Mouse (Mus musculus) heart, embryonic 14.5 days (tissue): ENCODE measurements around the gene Ckap2l. TPM values are rescaled to one million over a fixed set of nuclear protein-coding genes. Genes with fewer than 3 reads are reported as not detected.

Experiments
- ATAC-seq: fragments of 200-750 bp; cut with Nextera tagmentation; 2 replicates; pipeline ENCODE4 v1.8.0; 2017; ENCODE audit warnings: low read depth, moderate TSS enrichment; ENCODE audit not compliant: insufficient number of reproducible peaks, insufficient read depth, low FRiP score
- H3K27ac ChIP-seq, 2 experiments: fragments of 200-500 bp in 1 of 2; fragments of 300-500 bp in 1 of 2; sonication (generic) in 1 of 2; replicated peaks in 1 of 2; 2 replicates each; pipeline ENCODE4 v1.5.1; 2012 to 2014; ENCODE audit warnings: low read depth in 2 of 2, low read length in 2 of 2, control low read depth in 1 of 2, mild to moderate bottlenecking in 1 of 2, mixed read lengths in 1 of 2; ENCODE audit not compliant: control insufficient read depth in 1 of 2, insufficient read depth in 1 of 2
- H3K27me3 ChIP-seq: fragments of 300-500 bp; sonication (generic); 2 replicates; pipeline ENCODE4 v1.6.1; 2014; ENCODE audit warnings: mild to moderate bottlenecking, low read length, control low read depth; ENCODE audit not compliant: control insufficient read depth, insufficient read depth
- H3K36me3 ChIP-seq: fragments of 300-500 bp; sonication (generic); 2 replicates; pipeline ENCODE4 v1.6.1; 2014; ENCODE audit warnings: mild to moderate bottlenecking, control low read depth, low read length, mixed read lengths; ENCODE audit not compliant: control insufficient read depth, insufficient read depth
- H3K4me1 ChIP-seq, 2 experiments: fragments of 200-500 bp in 1 of 2; fragments of 300-500 bp in 1 of 2; sonication (generic) in 1 of 2; 2 replicates each; pipeline ENCODE4 v1.6.1; 2012 to 2014; ENCODE audit warnings: low read length in 2 of 2, control low read depth in 1 of 2, mixed read lengths in 1 of 2; ENCODE audit not compliant: control insufficient read depth in 2 of 2, insufficient read depth in 2 of 2
- H3K4me2 ChIP-seq: fragments of 300-500 bp; sonication (generic); 2 replicates; pipeline ENCODE4 v1.6.1; 2014; ENCODE audit warnings: mild to moderate bottlenecking, low read length
- H3K4me3 ChIP-seq, 2 experiments: fragments of 200-500 bp in 1 of 2; fragments of 300-500 bp in 1 of 2; sonication (generic) in 1 of 2; 2 replicates each; pipeline ENCODE4 v1.5.1; 2012 to 2014; ENCODE audit warnings: low read length in 2 of 2, mild to moderate bottlenecking in 2 of 2, control low read depth in 1 of 2, low read depth in 1 of 2, moderate library complexity in 1 of 2; ENCODE audit not compliant: control insufficient read depth in 1 of 2, insufficient read depth in 1 of 2
- H3K9ac ChIP-seq: fragments of 300-500 bp; sonication (generic); 2 replicates; pipeline ENCODE4 v1.6.1; 2014; ENCODE audit warnings: mild to moderate bottlenecking, low read length
- H3K9me3 ChIP-seq: fragments of 300-500 bp; sonication (generic); 2 replicates; pipeline ENCODE4 v1.6.1; 2016; ENCODE audit warnings: low read length, control low read depth; ENCODE audit not compliant: control insufficient read depth
- WGBS: fragments of 180-500 bp; shearing (Covaris S2); extraction: QIAGEN DNeasy Blood & Tissue Kit; methylation state at CpG from one replicate; pipeline ENCODE4 v1.1.7; 2014; 5-methylcytosine and 5-hydroxymethylcytosine counted together
- polyA plus RNA-seq: library from polyadenylated mRNA; unstranded; fragments of >200 nt; fragmentation: Nextera tagmentation; extraction: Ambion mirVana; gene quantifications from 2 replicates; pipeline ENCODE4 v1.2.1, GENCODE M21; 2014

The Ckap2l gene
- polyA plus RNA-seq, 1 experiment from 2014 or later, result 45.2 TPM

DNA sequence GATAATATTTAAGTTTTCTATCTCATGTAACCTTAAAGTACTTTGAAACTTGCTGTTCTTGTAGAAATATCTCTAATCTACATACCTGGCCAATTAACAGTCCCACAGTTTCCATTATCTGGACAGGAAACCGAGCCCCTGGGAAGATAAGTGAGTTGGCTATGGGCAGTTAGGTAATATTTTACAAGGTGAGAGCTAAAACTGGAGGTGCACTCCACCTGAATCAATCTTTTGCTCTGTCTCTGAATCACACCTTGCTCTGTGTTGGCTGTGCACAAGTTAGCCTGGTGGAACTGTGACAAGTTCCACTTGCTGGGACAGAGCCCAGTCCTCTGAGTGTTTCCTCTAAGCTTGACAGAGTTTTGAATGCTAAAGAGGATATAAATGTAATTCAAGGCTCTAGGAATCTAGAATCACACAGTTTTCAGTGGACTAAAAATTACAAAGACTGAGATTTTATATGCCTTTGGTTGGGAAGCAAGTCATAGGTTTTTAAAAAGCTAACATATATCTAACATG, 25.2 kb upstream of the Ckap2l start:
- H3K4me3 ChIP-seq, result no peak overlapping the region
- no peak for ATAC-seq
- H3K9me3 ChIP-seq, result peaks cover 4% of the 10 kb centered on the region; the same call in 1 of the 2 replicates
- no peaks in the 10 kb centered on the region for H3K4me1 ChIP-seq
- no peak overlapping the region for H3K27ac ChIP-seq
- H3K9ac ChIP-seq, result no peak overlapping the region
- no peaks in the 10 kb centered on the region for H3K27me3 ChIP-seq
- 47% methylated on average over 1 of the region's 1 CpGs for WGBS
- H3K36me3 ChIP-seq, result no peaks in the 10 kb centered on the region
- H3K4me2 ChIP-seq, result no peak overlapping the region

DNA sequence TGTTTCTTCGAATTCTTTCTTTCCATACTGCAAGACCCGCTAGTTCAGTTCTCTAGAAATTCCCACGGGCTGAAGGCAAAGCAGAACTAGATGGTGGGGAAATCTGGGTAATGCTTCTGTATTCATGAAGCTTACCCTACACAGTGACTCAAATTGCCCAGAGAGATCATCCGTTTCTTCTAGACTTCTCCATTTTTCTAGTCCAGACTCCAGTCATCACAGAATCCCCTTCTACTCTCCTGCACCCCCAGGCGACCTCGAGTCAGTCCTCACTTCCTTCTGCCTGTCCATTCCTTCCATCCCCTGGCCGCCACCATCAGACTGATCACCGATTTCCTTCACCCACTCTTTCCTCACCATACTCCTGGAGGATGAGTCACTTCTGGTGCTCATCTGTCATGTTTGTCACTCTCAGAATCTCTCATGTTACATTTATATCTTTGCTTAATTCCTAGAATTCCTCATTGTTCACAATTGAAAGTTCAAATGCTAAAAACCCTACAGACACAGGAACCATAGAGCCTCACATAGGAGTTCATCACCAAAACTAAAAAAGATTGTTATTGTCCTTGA, 23.1 kb upstream of the Ckap2l start:
- WGBS, result 71% methylated on average over 8 of the region's 8 CpGs
- Histone ChIP-seq H3K36me3 (no peaks in the 10 kb centered on the region), H3K4me1 (no peaks in the 10 kb centered on the region), H3K4me3 (no peak overlapping the region), H3K4me2 (no peak overlapping the region), H3K9ac (no peak overlapping the region), H3K9me3 (no peaks in the 10 kb centered on the region), H3K27me3 (no peaks in the 10 kb centered on the region), H3K27ac (no peak overlapping the region)
- no peak for ATAC-seq

DNA sequence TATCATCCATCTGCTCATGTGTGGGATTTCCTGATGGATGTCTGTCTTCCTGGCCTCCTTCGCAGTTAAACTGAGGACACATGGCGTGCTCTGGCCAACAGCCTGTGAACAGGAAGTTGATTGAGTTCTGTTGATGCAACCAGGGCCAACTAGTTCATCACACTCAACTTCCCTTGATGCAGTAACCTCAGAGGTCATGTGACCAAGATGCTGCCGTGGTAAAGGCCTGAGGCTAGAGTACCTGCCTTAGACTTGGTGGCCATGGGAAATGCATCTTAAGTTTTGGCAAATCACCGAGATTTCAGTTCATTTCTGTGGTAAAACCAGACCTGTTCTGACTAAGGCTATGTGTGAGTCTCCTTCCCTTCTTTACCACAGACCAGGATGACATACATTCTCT, 18.8 kb upstream of the Ckap2l start:
- 65% methylated on average over 4 of the region's 4 CpGs for WGBS
- no peaks in the 10 kb centered on the region for H3K27me3 ChIP-seq
- H3K4me2 ChIP-seq, result no peak overlapping the region
- ATAC-seq, result no peak
- H3K9me3 ChIP-seq, result no peaks in the 10 kb centered on the region
- no peaks in the 10 kb centered on the region for H3K4me1 ChIP-seq
- no peak overlapping the region for H3K27ac ChIP-seq
- no peak overlapping the region for H3K4me3 ChIP-seq
- H3K36me3 ChIP-seq, result no peaks in the 10 kb centered on the region
- no peak overlapping the region for H3K9ac ChIP-seq

DNA sequence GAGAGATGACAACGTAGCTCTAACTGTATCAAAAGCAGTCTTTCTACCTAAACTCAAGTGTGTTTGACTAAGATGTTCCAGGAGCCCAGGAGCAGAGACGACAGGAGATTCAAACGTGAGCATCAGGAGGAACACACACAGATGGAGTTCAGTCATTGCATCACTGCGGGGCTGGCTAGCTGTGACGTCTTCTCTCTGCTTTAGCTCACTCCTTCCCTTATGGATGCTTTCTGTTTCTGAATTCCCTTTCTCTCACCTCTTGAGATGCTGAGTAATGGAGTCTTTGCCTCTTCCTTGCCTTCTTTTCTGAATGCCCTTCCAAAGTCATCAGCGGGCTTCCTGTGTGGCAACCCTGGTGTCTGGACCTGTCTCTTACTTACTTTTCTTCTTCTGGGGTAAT, 17.9 kb upstream of the Ckap2l start:
- H3K9me3 ChIP-seq, result no peaks in the 10 kb centered on the region
- H3K36me3 ChIP-seq, result no peaks in the 10 kb centered on the region
- no peak for ATAC-seq
- no peak overlapping the region for H3K27ac ChIP-seq
- H3K27me3 ChIP-seq, result no peaks in the 10 kb centered on the region
- no peak overlapping the region for H3K4me2 ChIP-seq
- 76% methylated on average over 6 of the region's 6 CpGs for WGBS
- H3K9ac ChIP-seq, result no peak overlapping the region
- H3K4me3 ChIP-seq, result no peak overlapping the region
- H3K4me1 ChIP-seq, result no peaks in the 10 kb centered on the region

DNA sequence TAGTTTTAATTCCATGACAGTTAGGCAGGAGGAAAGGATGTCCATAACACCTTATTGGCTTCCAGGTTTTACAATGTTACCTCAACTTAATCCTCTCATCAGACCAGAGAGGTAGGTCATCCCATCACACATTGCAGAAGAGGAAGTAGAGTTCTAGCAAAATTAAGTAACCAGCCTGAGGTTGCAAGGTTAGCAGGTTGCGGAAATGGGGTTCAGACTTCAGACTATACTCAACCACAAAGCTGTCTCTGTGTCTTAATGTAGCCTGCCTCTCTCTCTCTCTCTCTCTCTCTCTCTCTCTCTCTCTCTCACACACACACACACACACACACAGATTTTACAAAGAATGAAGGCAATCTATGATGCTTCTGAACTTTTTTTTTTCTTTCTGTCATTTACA, 16.9 kb upstream of the Ckap2l start:
- ATAC-seq, result no peak
- Histone ChIP-seq H3K27me3 (no peaks in the 10 kb centered on the region), H3K36me3 (no peaks in the 10 kb centered on the region), H3K4me3 (no peak overlapping the region), H3K4me2 (no peak overlapping the region), H3K27ac (no peak overlapping the region), H3K9ac (no peak overlapping the region), H3K9me3 (no peaks in the 10 kb centered on the region), H3K4me1 (no peaks in the 10 kb centered on the region)
- WGBS, result 89% methylated on average over 1 of the region's 1 CpGs

DNA sequence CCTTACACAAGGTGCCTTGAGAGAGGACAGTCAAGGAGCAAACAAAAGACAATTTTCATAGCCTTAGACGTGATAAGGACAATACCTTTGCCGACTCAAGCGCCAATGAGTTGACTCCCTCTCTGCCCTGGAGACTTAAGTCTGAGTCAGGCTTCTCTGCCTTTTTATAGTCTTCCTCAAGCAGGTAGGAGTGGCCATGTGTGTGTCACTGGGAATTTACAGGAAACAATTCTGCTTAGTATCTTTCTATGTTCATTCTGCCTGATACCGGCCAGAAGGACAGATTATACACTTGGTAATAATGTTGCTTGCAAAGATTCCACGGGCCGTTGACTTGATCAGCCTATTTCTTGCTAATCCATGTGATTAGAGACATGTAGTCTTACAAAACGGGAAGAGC, 12.8 kb upstream of the Ckap2l start, which contains the start of gene Il1a:
Gene Il1a, minus strand, starts transcription at position 137 of the 400 bp plus-strand sequence.
- Histone ChIP-seq H3K27me3 (no peaks in the 10 kb centered on the region), H3K4me1 (no peaks in the 10 kb centered on the region), H3K4me3 (no peak within 1 kb of the TSS), H3K9ac (no peak within 1 kb of the TSS), H3K9me3 (no peaks in the 10 kb centered on the region), H3K4me2 (no peak within 1 kb of the TSS), H3K36me3 (no peaks in the 10 kb centered on the region), H3K27ac (no peak within 1 kb of the TSS)
- 64% methylated on average over 7 of the region's 7 CpGs for WGBS
- ATAC-seq, result no peak

DNA sequence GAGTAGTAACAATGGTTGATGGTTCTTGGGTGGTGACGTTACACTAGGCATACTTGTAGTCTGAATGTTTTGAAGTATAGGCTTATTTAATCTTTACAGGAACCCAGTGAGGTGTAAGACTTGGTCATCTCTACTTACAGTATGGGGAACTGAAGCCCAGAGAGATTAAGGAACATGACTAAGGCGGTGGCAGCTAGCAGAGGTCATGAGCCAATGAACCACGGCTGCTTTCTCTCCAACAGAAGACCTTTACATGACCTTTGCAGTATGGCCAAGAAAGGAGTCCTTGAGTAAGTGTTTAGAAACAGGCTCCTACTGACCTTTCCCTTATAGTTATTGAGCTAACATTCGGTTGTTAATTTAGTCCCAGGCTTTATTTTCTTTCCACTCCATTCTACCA, 9.0 kb upstream of the Ckap2l start:
- Histone ChIP-seq H3K27ac (no peak overlapping the region), H3K4me2 (no peak overlapping the region), H3K9me3 (no peaks in the 10 kb centered on the region), H3K4me3 (no peak overlapping the region), H3K9ac (no peak overlapping the region), H3K4me1 (no peaks in the 10 kb centered on the region), H3K36me3 (no peaks in the 10 kb centered on the region), H3K27me3 (no peaks in the 10 kb centered on the region)
- WGBS, result 75% methylated on average over 4 of the region's 4 CpGs
- ATAC-seq, result no peak

DNA sequence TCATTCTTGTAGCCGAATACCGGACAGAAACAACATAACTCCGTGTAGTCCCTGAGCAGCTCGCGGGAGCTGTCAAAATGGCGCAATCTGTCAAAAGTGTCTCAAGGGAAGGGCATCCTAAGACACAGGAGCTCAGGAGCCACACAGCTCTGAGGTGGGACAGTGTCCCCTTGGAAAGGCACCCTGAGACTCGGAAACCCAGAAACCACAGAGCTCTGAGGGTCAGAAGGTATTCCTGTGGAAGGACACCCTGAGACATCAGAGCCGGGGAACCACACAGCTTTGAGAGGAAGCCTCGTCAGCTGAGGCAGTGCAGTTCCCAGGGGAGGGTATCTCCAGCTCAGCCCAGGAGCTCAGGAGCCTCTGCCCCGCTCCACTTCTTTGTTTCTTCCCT, 574 bp upstream of the Ckap2l start:
- H3K27ac ChIP-seq, result peak overlapping the region; percentile 78 to 93
- H3K4me3 ChIP-seq, result peak overlapping the region; percentile 44 to 70
- no peaks in the 10 kb centered on the region for H3K9me3 ChIP-seq
- ATAC-seq, result no peak
- 4% methylated on average over 10 of the region's 10 CpGs for WGBS
- H3K4me2 ChIP-seq, result peak overlapping the region; percentile 80
- no peaks in the 10 kb centered on the region for H3K27me3 ChIP-seq
- H3K9ac ChIP-seq, result peak overlapping the region; percentile 78
- peaks cover 4 to 16% of the 10 kb centered on the region in 2 experiments; a peak in 3 of 4 replicates for H3K4me1 ChIP-seq
- peaks cover 11% of the 10 kb centered on the region for H3K36me3 ChIP-seq
